ENCODE assay signal across 23 mouse cellular contexts in genomic region chr5:119808713-119809112, GRCm38 (mm10). TPM values are rescaled to one million over a fixed set of nuclear protein-coding genes. Genes with fewer than 3 reads are reported as not detected.
DNase-seq lines count a peak whose midpoint lies in the region; ATAC-seq and TF ChIP-seq lines count a peak whose summit lies in the region.
"Had no signal": no experiment of that assay in that cellular context is flagged by ENCODE, and none has a peak within 500 bp of the region (broad histone marks: within the 10 kb centered on the region; RNA-seq: fewer than 3 reads in every experiment).

No protein-coding gene starts in this region.

- no peak overlapping the region for H3K4me3 ChIP-seq in heart, embryonic 10.5 days
- no peak overlapping the region for H3K4me3 ChIP-seq in heart, embryonic 11.5 days (ENCODE audit: low read depth, low read length)
- no peak overlapping the region for H3K4me3 ChIP-seq in lung, embryonic 15.5 days
- H3K4me3 ChIP-seq in testis, adult 2 months (ENCODE audit: control insufficient read depth, low read depth, low read length) = peak overlapping the region; percentile 1; the same call in 1 of the 2 replicates
- H3K4me3 ChIP-seq: embryonic facial prominence, embryonic 13.5 days; embryonic facial prominence, embryonic 15.5 days; erythroblast, embryonic 14.5 days; forebrain, embryonic 10.5 days; forebrain, embryonic 12.5 days had no signal

- H3K4me2 ChIP-seq in heart, embryonic 11.5 days = no peak overlapping the region
- H3K4me2 ChIP-seq in lung, embryonic 15.5 days = no peak overlapping the region
- H3K4me2 ChIP-seq: embryonic facial prominence, embryonic 13.5 days; embryonic facial prominence, embryonic 15.5 days; forebrain, embryonic 12.5 days had no signal

- H3K36me3 ChIP-seq in heart, embryonic 10.5 days = peaks cover 6% of the 10 kb centered on the region; the same call in 1 of the 2 replicates
- H3K36me3 ChIP-seq in heart, embryonic 11.5 days (ENCODE audit: control insufficient read depth, insufficient read depth, low read length) = no peaks in the 10 kb centered on the region
- no peaks in the 10 kb centered on the region for H3K36me3 ChIP-seq in lung, embryonic 15.5 days
- no peaks in the 10 kb centered on the region for H3K36me3 ChIP-seq in testis, adult 2 months (ENCODE audit: control insufficient read depth, insufficient read depth, low read length)
- H3K36me3 ChIP-seq: embryonic facial prominence, embryonic 13.5 days; embryonic facial prominence, embryonic 15.5 days; forebrain, embryonic 10.5 days; forebrain, embryonic 12.5 days had no signal

- no peak for ATAC-seq in heart, embryonic 11.5 days (replicated peaks; ENCODE audit: insufficient number of reproducible peaks, low FRiP score, low TSS enrichment)
- no peak for ATAC-seq in lung, embryonic 15.5 days (ENCODE audit: borderline replicate concordance, extremely low read depth, low FRiP score, low TSS enrichment)
- ATAC-seq: forebrain, embryonic 14.5 days had no signal

- no peak for TF ChIP-seq CTCF in testis, adult 2 months (IDR thresholded peaks at IDR 0.05; ENCODE audit: control insufficient read depth, insufficient read depth, insufficient replicate concordance, low read depth, low read length)

- TF ChIP-seq POLR2A in testis, adult 2 months (IDR thresholded peaks at IDR 0.05; ENCODE audit: control insufficient read depth, low read depth, low read length) = no peak

- peaks cover 65% of the 10 kb centered on the region for H3K27me3 ChIP-seq in heart, embryonic 10.5 days (ENCODE audit: insufficient read depth, poor library complexity, severe bottlenecking)
- peaks cover 31% of the 10 kb centered on the region for H3K27me3 ChIP-seq in heart, embryonic 11.5 days (ENCODE audit: control insufficient read depth, insufficient read depth, low read length)
- peaks cover 60% of the 10 kb centered on the region for H3K27me3 ChIP-seq in lung, embryonic 15.5 days
- peaks cover 3% of the 10 kb centered on the region; the same call in 1 of the 2 replicates for H3K27me3 ChIP-seq in testis, adult 2 months (ENCODE audit: control insufficient read depth, insufficient read depth, low read length)

- WGBS in heart, embryonic 10.5 days = 49% methylated on average over 6 of the region's 6 CpGs
- 53% methylated on average over 6 of the region's 6 CpGs for WGBS in heart, embryonic 11.5 days (ENCODE audit: insufficient replicate concordance)
- WGBS in lung, embryonic 15.5 days = 62% methylated on average over 6 of the region's 6 CpGs

- no peak for DNase-seq in heart, embryonic 10.5 days (ENCODE audit: low spot score)
- DNase-seq in lung, postnatal 10 days = no peak
- DNase-seq in testis, postnatal 14 days (ENCODE audit: low spot score) = no peak
- DNase-seq: adrenal gland, adult 2 months; adrenal gland, postnatal 10 days; adrenal gland, postnatal 25 days; cerebellum, adult 11 months; cerebellum, adult 18-20 months; cerebellum, adult 8-10 months; cerebellum, adult 9-11 months; cerebellum, postnatal 14 days; cerebellum, postnatal 36 days; embryo, embryonic 11 days had no signal

- H3K9me3 ChIP-seq in heart, embryonic 10.5 days = no peaks in the 10 kb centered on the region
- no peaks in the 10 kb centered on the region for H3K9me3 ChIP-seq in heart, embryonic 11.5 days (replicated peaks; ENCODE audit: control insufficient read depth, low read length)
- H3K9me3 ChIP-seq in lung, embryonic 15.5 days = no peaks in the 10 kb centered on the region
- H3K9me3 ChIP-seq: embryonic facial prominence, embryonic 15.5 days; forebrain, embryonic 12.5 days had no signal

- H3K9ac ChIP-seq in heart, embryonic 11.5 days (ENCODE audit: low read depth, low read length) = no peak overlapping the region
- no peak overlapping the region for H3K9ac ChIP-seq in lung, embryonic 15.5 days
- H3K9ac ChIP-seq: embryonic facial prominence, embryonic 13.5 days; embryonic facial prominence, embryonic 15.5 days; forebrain, embryonic 12.5 days had no signal

- H3K4me1 ChIP-seq in heart, embryonic 10.5 days = peaks cover 24% of the 10 kb centered on the region
- H3K4me1 ChIP-seq in heart, embryonic 11.5 days (ENCODE audit: control insufficient read depth, insufficient read depth, low read length) = peaks cover 11% of the 10 kb centered on the region; the same call in 1 of the 2 replicates
- H3K4me1 ChIP-seq in lung, embryonic 15.5 days = peaks cover 28% of the 10 kb centered on the region
- peaks cover 9% of the 10 kb centered on the region for H3K4me1 ChIP-seq in testis, adult 2 months (ENCODE audit: control insufficient read depth, insufficient read depth, low read length)
- H3K4me1 ChIP-seq: forebrain, embryonic 10.5 days; forebrain, embryonic 12.5 days had no signal

- peak overlapping the region; percentile 22; the same call in 1 of the 2 replicates for H3K27ac ChIP-seq in heart, embryonic 10.5 days
- H3K27ac ChIP-seq in heart, embryonic 11.5 days (ENCODE audit: low read depth, low read length) = no peak overlapping the region
- H3K27ac ChIP-seq in lung, embryonic 15.5 days = peak overlapping the region; percentile 91; the same call in 1 of the 2 replicates
- H3K27ac ChIP-seq in testis, adult 2 months (ENCODE audit: control insufficient read depth, insufficient read depth, low read depth, low read length) = no peak overlapping the region
- H3K27ac ChIP-seq: embryonic facial prominence, embryonic 13.5 days; embryonic facial prominence, embryonic 15.5 days; forebrain, embryonic 10.5 days; forebrain, embryonic 12.5 days had no signal

RNA-seq across cellular contexts. Expression of gene Tbx5, which starts 23.8 kb away (rescaled TPM):
- polyA plus RNA-seq in heart, embryonic 10.5 days (2016; fragmentation: Nextera tagmentation; extraction: Ambion mirVana) = 41.9 and 44.2 TPM in 2 replicates
- polyA plus RNA-seq in heart, embryonic 11.5 days (2014; fragmentation: Nextera tagmentation; extraction: Ambion mirVana) = 40.1 and 41.1 TPM in 2 replicates
- polyA plus RNA-seq in lung, embryonic 15.5 days (2015; fragmentation: Nextera tagmentation; extraction: Ambion mirVana) = 50.1 and 55.7 TPM in 2 replicates
- polyA plus RNA-seq in testis, adult 2 months (2012; rRNA removed) = 5.8 TPM in 2 replicates
- polyA plus RNA-seq: C2C12; erythroblast, embryonic 14.5 days had no signal

Comparison
In these comparisons a context has a peak if more than half of its experiments do, and no peak if none do; other contexts are left out.
1. H3K27ac ChIP-seq: peak in heart, embryonic 10.5 days (single experiment) and lung, embryonic 15.5 days (single experiment); none in heart, embryonic 11.5 days (single experiment) and testis, adult 2 months (single experiment).